Mouse (Mus musculus): ENCODE measurements at regions not wholly inside any gene's neighbourhood (a gene's known extent, or its start where the extent isn't known, plus 50 kb on each side); places are given as distances from the start of the nearest gene placed in this dataset.

GRCm38 (mm10) chr11:29628476-29628875 lies 64.3 kb upstream of the Rtn4 start:
- Histone ChIP-seq H3K79me2 (ENCODE audit: control insufficient read depth, insufficient read depth, low read length, poor library complexity) (no peaks in the 10 kb centered on the region), H3K27me3 (ENCODE audit: control insufficient read depth in 1 of 2, insufficient read depth in 2 of 2, low read length in 2 of 2) (peaks cover 0 to 4% of the 10 kb centered on the region in 2 experiments; a peak in 2 of 4 replicates), H3K27ac (ENCODE audit: control insufficient read depth, low read depth, low read length) (no peak overlapping the region), H3K4me3 (ENCODE audit: control insufficient read depth in 1 of 2, insufficient read depth in 1 of 2, low read depth in 2 of 2, low read length in 2 of 2) (no peak overlapping the region), H3K4me1 (ENCODE audit: control insufficient read depth in 1 of 2, insufficient read depth in 2 of 2, low read length in 2 of 2) (peaks cover 0 to 2% of the 10 kb centered on the region in 2 experiments; a peak in 1 of 4 replicates), H3K9me3 (replicated peaks; ENCODE audit: insufficient read depth, low read length) (no peaks in the 10 kb centered on the region), H3K9ac (ENCODE audit: control insufficient read depth, low read depth, low read length, poor library complexity, severe bottlenecking) (no peak overlapping the region), H3K36me3 (ENCODE audit: control insufficient read depth in 1 of 2, insufficient read depth in 2 of 2, low read length in 2 of 2) (peaks cover 0 to 5% of the 10 kb centered on the region in 2 experiments; a peak in 1 of 4 replicates)
- no peak for DNase-seq (ENCODE audit: low read depth, low spot score)
- no peak for TF ChIP-seq TAL1 (IDR thresholded peaks at IDR 0.05; ENCODE audit: low read length)
- no peak for TF ChIP-seq ZMIZ1 (IDR thresholded peaks at IDR 0.05; ENCODE audit: low read depth, low read length)
- TF ChIP-seq KAT2A (conservative IDR thresholded peaks at IDR 0.05; ENCODE audit: low read depth, low read length), result no peak
- TF ChIP-seq USF1 (IDR thresholded peaks at IDR 0.05; ENCODE audit: low read depth, low read length), result no peak
- TF ChIP-seq MAX (IDR thresholded peaks at IDR 0.05; ENCODE audit: low read length), result no peak
- no peak for TF ChIP-seq NRF1 (IDR thresholded peaks at IDR 0.05; ENCODE audit: insufficient read depth, low read depth, low read length, poor library complexity, severe bottlenecking)
- TF ChIP-seq MXI1 (IDR thresholded peaks at IDR 0.05; ENCODE audit: low read depth, low read length), result no peak
- TF ChIP-seq POLR2A (IDR thresholded peaks at IDR 0.05; ENCODE audit: control insufficient read depth in 1 of 2, insufficient read depth in 1 of 2, low read depth in 1 of 2, low read length in 2 of 2, poor library complexity in 1 of 2), result no peak
- no peak for TF ChIP-seq UBTF (IDR thresholded peaks at IDR 0.05; ENCODE audit: borderline replicate concordance, insufficient read depth, low read depth, low read length)

GRCm38 (mm10) chr11:29632486-29632885 lies 60.3 kb upstream of the Rtn4 start:
- Histone ChIP-seq H3K9me3 (replicated peaks; ENCODE audit: insufficient read depth, low read length) (no peaks in the 10 kb centered on the region), H3K79me2 (ENCODE audit: control insufficient read depth, insufficient read depth, low read length, poor library complexity) (no peaks in the 10 kb centered on the region), H3K27ac (ENCODE audit: control insufficient read depth, low read depth, low read length) (no peak overlapping the region), H3K4me1 (ENCODE audit: control insufficient read depth in 1 of 2, insufficient read depth in 2 of 2, low read length in 2 of 2) (peaks cover 0 to 2% of the 10 kb centered on the region in 2 experiments; a peak in 1 of 4 replicates), H3K9ac (ENCODE audit: control insufficient read depth, low read depth, low read length, poor library complexity, severe bottlenecking) (no peak overlapping the region), H3K36me3 (ENCODE audit: control insufficient read depth in 1 of 2, insufficient read depth in 2 of 2, low read length in 2 of 2) (peaks cover 0 to 5% of the 10 kb centered on the region in 2 experiments; a peak in 1 of 4 replicates), H3K27me3 (ENCODE audit: control insufficient read depth in 1 of 2, insufficient read depth in 2 of 2, low read length in 2 of 2) (peaks cover 0 to 3% of the 10 kb centered on the region in 2 experiments; a peak in 2 of 4 replicates), H3K4me3 (ENCODE audit: control insufficient read depth in 1 of 2, insufficient read depth in 1 of 2, low read depth in 2 of 2, low read length in 2 of 2) (no peak overlapping the region)
- no peak for TF ChIP-seq ELF1 (IDR thresholded peaks at IDR 0.05; ENCODE audit: low read depth, low read length)
- TF ChIP-seq USF2 (IDR thresholded peaks at IDR 0.05; ENCODE audit: borderline replicate concordance in 1 of 2, insufficient read depth in 1 of 2, low read depth in 1 of 2, low read length in 2 of 2), result no peak
- no peak for TF ChIP-seq TBP (IDR thresholded peaks at IDR 0.05; ENCODE audit: low read depth, low read length)
- TF ChIP-seq POLR2A (IDR thresholded peaks at IDR 0.05; ENCODE audit: control insufficient read depth in 1 of 2, insufficient read depth in 1 of 2, low read depth in 1 of 2, low read length in 2 of 2, poor library complexity in 1 of 2), result no peak
- no peak for TF ChIP-seq E2F4 (IDR thresholded peaks at IDR 0.05; ENCODE audit: borderline replicate concordance, low read depth, low read length)
- TF ChIP-seq UBTF (IDR thresholded peaks at IDR 0.05; ENCODE audit: borderline replicate concordance, insufficient read depth, low read depth, low read length), result no peak
- no peak for TF ChIP-seq TCF12 (IDR thresholded peaks at IDR 0.05; ENCODE audit: low read depth, low read length)
- TF ChIP-seq MEF2A (IDR thresholded peaks at IDR 0.05; ENCODE audit: extremely low read depth, insufficient replicate concordance, low read depth, low read length, poor library complexity, severe bottlenecking), result no peak
- no peak for TF ChIP-seq MYC (IDR thresholded peaks at IDR 0.05; ENCODE audit: low read depth, low read length)
- TF ChIP-seq MYB (IDR thresholded peaks at IDR 0.05; ENCODE audit: low read depth, low read length), result no peak
- no peak for TF ChIP-seq NRF1 (IDR thresholded peaks at IDR 0.05; ENCODE audit: insufficient read depth, low read depth, low read length, poor library complexity, severe bottlenecking)
- no peak for TF ChIP-seq ZC3H11A (IDR thresholded peaks at IDR 0.05; ENCODE audit: low read depth, low read length)
- DNase-seq (ENCODE audit: low read depth, low spot score), result no peak

Measured in MEL (cell line).